ENCODE assay signal across 8 mouse cellular contexts in genomic region chr12:108239441-108239840, GRCm38 (mm10). TPM values are rescaled to one million over a fixed set of nuclear protein-coding genes. Genes with fewer than 3 reads are reported as not detected.
A peak's percentile ranks its signal among the peaks of the same experiment; 100 is the strongest.
DNase-seq lines count a peak whose midpoint lies in the region; ATAC-seq and TF ChIP-seq lines count a peak whose summit lies in the region.

No protein-coding gene starts in this region.

- peak overlapping the region; percentile 33 for H3K4me2 ChIP-seq in embryonic facial prominence, embryonic 13.5 days
- no peak overlapping the region for H3K4me2 ChIP-seq in heart, postnatal 0 days (ENCODE audit: low read depth, low read length)
- peak overlapping the region; percentile 37; the same call in 1 of the 2 replicates for H3K4me2 ChIP-seq in midbrain, embryonic 12.5 days (replicated peaks)

- no peak overlapping the region for H3K4me3 ChIP-seq in embryonic facial prominence, embryonic 13.5 days
- H3K4me3 ChIP-seq in heart, postnatal 0 days (ENCODE audit: low read depth, low read length), result no peak overlapping the region
- no peak overlapping the region for H3K4me3 ChIP-seq in midbrain, embryonic 12.5 days

- H3K27me3 ChIP-seq in embryonic facial prominence, embryonic 13.5 days, result peaks cover 7% of the 10 kb centered on the region; the same call in 1 of the 2 replicates
- no peaks in the 10 kb centered on the region for H3K27me3 ChIP-seq in heart, postnatal 0 days (ENCODE audit: control insufficient read depth, insufficient read depth, low read length)
- H3K27me3 ChIP-seq in midbrain, embryonic 12.5 days, result no peaks in the 10 kb centered on the region

- no peak overlapping the region; the same call in 1 of the 2 replicates for H3K27ac ChIP-seq in embryonic facial prominence, embryonic 13.5 days
- peak overlapping the region; percentile 87 for H3K27ac ChIP-seq in heart, postnatal 0 days (ENCODE audit: low read depth)
- peak overlapping the region; percentile 89 for H3K27ac ChIP-seq in midbrain, embryonic 12.5 days (replicated peaks)

- 34% methylated on average over 5 of the region's 5 CpGs for WGBS in embryonic facial prominence, embryonic 13.5 days
- 29% methylated on average over 5 of the region's 5 CpGs for WGBS in heart, postnatal 0 days
- 30% methylated on average over 5 of the region's 5 CpGs for WGBS in midbrain, embryonic 12.5 days

- no peaks in the 10 kb centered on the region for H3K9me3 ChIP-seq in embryonic facial prominence, embryonic 13.5 days
- no peaks in the 10 kb centered on the region for H3K9me3 ChIP-seq in heart, postnatal 0 days (replicated peaks; ENCODE audit: control insufficient read depth, low read length)
- H3K9me3 ChIP-seq in midbrain, embryonic 12.5 days, result no peaks in the 10 kb centered on the region

- no peak for TF ChIP-seq EP300 in heart, postnatal 0 days (IDR thresholded peaks at IDR 0.05; ENCODE audit: low read depth)

- peak overlapping the region; percentile 44; the same call in 1 of the 2 replicates for H3K9ac ChIP-seq in embryonic facial prominence, embryonic 13.5 days
- H3K9ac ChIP-seq in heart, postnatal 0 days (replicated peaks; ENCODE audit: low read depth, low read length), result no peak overlapping the region
- 0 out of 2 replicates have a peak overlapping the region, but pooled peaks have one; percentile 8 for H3K9ac ChIP-seq in midbrain, embryonic 12.5 days (replicated peaks)

- ATAC-seq in embryonic facial prominence, embryonic 13.5 days (ENCODE audit: insufficient number of reproducible peaks, insufficient read depth, low FRiP score, low TSS enrichment, low read depth), result no peak
- ATAC-seq in heart, postnatal 0 days (ENCODE audit: insufficient read depth, low read depth), result peak; percentile 72
- 0 out of 2 replicates have a peak, but pooled peaks have one; percentile 14 for ATAC-seq in midbrain, embryonic 12.5 days (ENCODE audit: low FRiP score, low read depth)

- no peak for TF ChIP-seq CTCF in heart, postnatal 0 days (IDR thresholded peaks at IDR 0.05; ENCODE audit: low read depth)

- H3K36me3 ChIP-seq in embryonic facial prominence, embryonic 13.5 days, result no peaks in the 10 kb centered on the region
- no peaks in the 10 kb centered on the region for H3K36me3 ChIP-seq in heart, postnatal 0 days (replicated peaks; ENCODE audit: control insufficient read depth, insufficient read depth, low read length)
- H3K36me3 ChIP-seq in midbrain, embryonic 12.5 days, result no peaks in the 10 kb centered on the region

- H3K4me1 ChIP-seq in embryonic facial prominence, embryonic 13.5 days, result peaks cover 76% of the 10 kb centered on the region
- H3K4me1 ChIP-seq in heart, postnatal 0 days (ENCODE audit: control insufficient read depth, insufficient read depth), result peaks cover 79% of the 10 kb centered on the region
- H3K4me1 ChIP-seq in midbrain, embryonic 12.5 days, result peaks cover 88% of the 10 kb centered on the region

- DNase-seq in retina, postnatal 1 day, result peak; percentile 81
- DNase-seq in retina, embryonic 14.5 days (ENCODE audit: low spot score), result no peak
- peak; percentile 86 for DNase-seq in heart, postnatal 0 days (ENCODE audit: low spot score)
- peak; percentile 74 for DNase-seq in layer of hippocampus, adult 9-11 months
- no peak for DNase-seq in spleen, postnatal 4 days (ENCODE audit: low spot score in 2 of 2)
- no peak for DNase-seq in spleen, adult 18-20 months

RNA-seq across cellular contexts. Expression of gene Ccdc85c, which starts 35.8 kb away (rescaled TPM):
- 6.3 and 6.6 TPM in 2 replicates for polyA plus RNA-seq in embryonic facial prominence, embryonic 13.5 days (2015; fragmentation: Nextera tagmentation; extraction: Ambion mirVana)
- total RNA-seq in heart, postnatal 0 days (2014; rRNA removed; ENCODE audit: low replicate concordance), result 44.7 and 56.2 TPM in 2 replicates
- polyA plus RNA-seq in heart, postnatal 0 days (2015; fragmentation: Nextera tagmentation; extraction: Ambion mirVana), result 6.9 and 7.8 TPM in 2 replicates
- polyA plus RNA-seq in midbrain, embryonic 12.5 days (2016; fragmentation: Nextera tagmentation; extraction: Ambion mirVana), result 17.0 and 21.6 TPM in 2 replicates

Comparison
In these comparisons a context has a peak if more than half of its experiments do, and no peak if none do; other contexts are left out.
1. DNase-seq: peak in retina, postnatal 1 day (single experiment), heart, postnatal 0 days (single experiment) and layer of hippocampus, adult 9-11 months (single experiment); none in retina, embryonic 14.5 days (single experiment), spleen, postnatal 4 days (0 of 2) and spleen, adult 18-20 months (0 of 2).